Mouse (Mus musculus): ENCODE results near the gene Col25a1.

GRCm38 (mm10) chr3:130161323-130161917, 30.1 kb downstream of the Col25a1 start:
- TF ChIP-seq CTCF (IDR thresholded peaks at IDR 0.05) (no peak), EP300 (IDR thresholded peaks at IDR 0.05) (no peak)

Data from lung, postnatal 0 days (tissue).